20 mouse cellular contexts compared by ENCODE assay signal in the genomic region with DNA sequence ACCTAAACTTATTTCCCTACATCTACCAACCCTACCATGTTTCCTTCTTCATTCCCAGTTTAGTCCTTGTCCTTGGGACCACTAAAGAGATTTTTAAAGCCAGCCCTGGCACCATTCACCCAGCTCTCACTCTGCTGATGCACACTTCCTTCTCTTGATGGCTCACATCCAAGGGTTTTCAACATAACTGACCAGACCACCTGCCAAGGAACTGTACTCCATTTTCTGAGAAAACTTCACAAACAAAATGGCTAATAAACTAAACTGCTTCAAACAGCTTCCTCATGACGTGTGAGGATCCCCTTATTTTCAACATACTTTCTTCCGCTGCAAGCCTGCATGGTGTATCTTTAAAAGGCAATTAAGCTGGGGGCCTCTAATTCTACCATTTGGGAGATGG. TPM values are rescaled to one million over a fixed set of nuclear protein-coding genes. Genes with fewer than 3 reads are reported as not detected.
"Had no signal": no experiment of that assay in that cellular context is flagged by ENCODE, and none has a peak within 500 bp of the region (broad histone marks: within the 10 kb centered on the region; RNA-seq: fewer than 3 reads in every experiment).

No protein-coding gene starts in this region.

- ATAC-seq: midbrain, embryonic 13.5 days; midbrain, embryonic 16.5 days had no signal

- DNase-seq: kidney, adult 18-20 months; kidney, adult 9 months; kidney, postnatal 14 days; kidney, postnatal 4 days; left cerebral cortex, postnatal 4 days; liver, embryonic 13.5 days; lung, adult 18-20 months; retina, postnatal 1 day; thymus, adult 18-20 months; thymus, postnatal 36 days had no signal

- H3K9ac ChIP-seq: limb, embryonic 12.5 days; midbrain, embryonic 13.5 days; neural tube, embryonic 13.5 days had no signal

- H3K27me3 ChIP-seq: limb, embryonic 15.5 days; megakaryocyte, embryonic 14.5 days; midbrain, embryonic 13.5 days had no signal

- H3K4me3 ChIP-seq: limb, embryonic 12.5 days; limb, embryonic 15.5 days; midbrain, embryonic 10.5 days; midbrain, embryonic 13.5 days; myocyte; neural tube, embryonic 13.5 days had no signal

- H3K4me2 ChIP-seq: limb, embryonic 12.5 days; limb, embryonic 15.5 days; midbrain, embryonic 13.5 days; neural tube, embryonic 13.5 days had no signal

- H3K27ac ChIP-seq: limb, embryonic 12.5 days; limb, embryonic 15.5 days; macrophage; midbrain, embryonic 10.5 days; midbrain, embryonic 13.5 days; neural tube, embryonic 13.5 days had no signal

- H3K9me3 ChIP-seq: limb, embryonic 12.5 days; limb, embryonic 15.5 days; liver, embryonic 13.5 days; megakaryocyte, embryonic 14.5 days; midbrain, embryonic 10.5 days; midbrain, embryonic 13.5 days; neural tube, embryonic 13.5 days had no signal

RNA-seq across cellular contexts. Expression of a gene that starts 7.3 kb away (rescaled TPM):
- total RNA-seq: monocyte, adult 5-6 weeks had no signal
